Mouse (Mus musculus) stomach, postnatal 0 days (tissue): ENCODE data around the gene Wdfy1.
A peak's percentile ranks its signal among the peaks of the same experiment; 100 is the strongest.

ENCODE experiments used
- CTCF ChIP-seq: IDR thresholded peaks from 2 replicates; pipeline ENCODE4 v1.5.1; 2016; ENCODE audit warnings: antibody characterized with exemption, low read depth, mild to moderate bottlenecking, moderate library complexity
- EP300 ChIP-seq: optimal IDR thresholded peaks from 2 replicates; pipeline ENCODE3; 2016; ENCODE audit warnings: antibody characterized with exemption

GRCm38 (mm10) chr1:79775927-79776458 is at the start of gene Wdfy1, which contains the start of gene Mrpl44:
- TF ChIP-seq EP300 (no peak), CTCF (peak; percentile 49)
